Mouse (Mus musculus) intestine, postnatal 0 days (tissue): Measurements from ENCODE around the gene Slc38a8. TPM values are rescaled to one million over a fixed set of nuclear protein-coding genes. Genes with fewer than 3 reads are reported as not detected.

ENCODE experiments used
- ATAC-seq: fragments of 200-750 bp; cut with Nextera tagmentation; 2 replicates; pipeline ENCODE4 v1.8.0; 2017; ENCODE audit warnings: mild to moderate bottlenecking, moderate TSS enrichment, moderate library complexity
- H3K27ac ChIP-seq: fragments of 300-500 bp; sonication (generic); 2 replicates; pipeline ENCODE4 v1.5.1; 2014; ENCODE audit warnings: mild to moderate bottlenecking, low read depth, low read length, moderate library complexity
- H3K27me3 ChIP-seq: fragments of 300-500 bp; sonication (generic); replicated peaks from 2 replicates; pipeline ENCODE4 v1.6.1; 2014; ENCODE audit warnings: low read length, mixed read lengths; ENCODE audit not compliant: control insufficient read depth, insufficient read depth
- H3K36me3 ChIP-seq: fragments of 300-500 bp; sonication (generic); 2 replicates; pipeline ENCODE4 v1.6.1; 2014; ENCODE audit warnings: mild to moderate bottlenecking, moderate library complexity; ENCODE audit not compliant: control insufficient read depth, insufficient read depth
- H3K4me1 ChIP-seq: fragments of 300-500 bp; sonication (generic); replicated peaks from 2 replicates; pipeline ENCODE4 v1.6.1; 2014; ENCODE audit warnings: antibody characterized with exemption, low read length, mixed read lengths; ENCODE audit not compliant: control insufficient read depth, insufficient read depth
- H3K4me2 ChIP-seq: fragments of 300-500 bp; sonication (generic); replicated peaks from 2 replicates; pipeline ENCODE4 v1.6.1; 2014; ENCODE audit warnings: low read depth, mild to moderate bottlenecking, moderate library complexity
- H3K4me3 ChIP-seq: fragments of 300-500 bp; sonication (generic); 2 replicates; pipeline ENCODE4 v1.5.1; 2014; ENCODE audit warnings: low read depth, low read length
- H3K9ac ChIP-seq: fragments of 300-500 bp; sonication (generic); 2 replicates; pipeline ENCODE4 v1.6.1; 2014; ENCODE audit warnings: mild to moderate bottlenecking, low read depth, low read length
- H3K9me3 ChIP-seq: fragments of 300-500 bp; sonication (generic); 2 replicates; pipeline ENCODE4 v1.6.1; 2016; ENCODE audit warnings: mixed run types; ENCODE audit not compliant: control insufficient read depth
- CTCF ChIP-seq: sonication (generic); IDR thresholded peaks from 2 replicates; pipeline ENCODE4 v1.5.1; 2016; ENCODE audit warnings: low read depth, mild to moderate bottlenecking, control low read depth, antibody characterized with exemption, moderate library complexity
- WGBS: fragments of 180-500 bp; shearing (Covaris S2); extraction: QIAGEN DNeasy Blood & Tissue Kit; methylation state at CpG from one replicate; pipeline ENCODE4 v1.1.7; 2014; 5-methylcytosine and 5-hydroxymethylcytosine counted together
- polyA plus RNA-seq: library from polyadenylated mRNA; unstranded; fragments of >200 nt; fragmentation: Nextera tagmentation; extraction: Ambion mirVana; gene quantifications from 2 replicates; pipeline ENCODE4 v1.2.1, GENCODE M21; 2015

Gene Slc38a8
- polyA plus RNA-seq, 1 experiment from 2014 or later: 0.07 TPM

GRCm38 (mm10) chr8:119442970-119443369 lies 58.5 kb downstream of the Slc38a8 start:
- ATAC-seq: no peak
- 95% methylated on average over 8 of the region's 8 CpGs for WGBS
- Histone ChIP-seq H3K27ac (no peak overlapping the region), H3K27me3 (peaks cover 10% of the 10 kb centered on the region), H3K4me3 (no peak overlapping the region), H3K9me3 (no peaks in the 10 kb centered on the region), H3K9ac (no peak overlapping the region), H3K36me3 (peaks cover 36% of the 10 kb centered on the region), H3K4me1 (peaks cover 19% of the 10 kb centered on the region), H3K4me2 (no peak overlapping the region)
- no peak for TF ChIP-seq CTCF

GRCm38 (mm10) chr8:119442013-119442412 lies 59.5 kb downstream of the Slc38a8 start:
- TF ChIP-seq CTCF: no peak
- Histone ChIP-seq H3K4me2 (no peak overlapping the region), H3K27ac (no peak overlapping the region), H3K36me3 (peaks cover 36% of the 10 kb centered on the region), H3K9me3 (no peaks in the 10 kb centered on the region), H3K4me3 (no peak overlapping the region), H3K9ac (no peak overlapping the region), H3K27me3 (peaks cover under 1% of the 10 kb centered on the region), H3K4me1 (peaks cover 21% of the 10 kb centered on the region)
- WGBS: 61% methylated on average over 5 of the region's 5 CpGs
- ATAC-seq: no peak

- WGBS: 19% methylated on average over 1 of the region's 1 CpGs
Measured at GRCm38 (mm10) chr8:119440952-119441270, 60.6 kb downstream of the Slc38a8 start.

GRCm38 (mm10) chr8:119440250-119440951 lies 61.1 kb downstream of the Slc38a8 start:
- Histone ChIP-seq H3K27me3 (no peaks in the 10 kb centered on the region), H3K36me3 (peaks cover 32% of the 10 kb centered on the region), H3K9ac (peak overlapping the region; percentile 11; the same call in 1 of the 2 replicates), H3K4me3 (no peak overlapping the region), H3K27ac (peak overlapping the region; percentile 86), H3K4me1 (peaks cover 25% of the 10 kb centered on the region), H3K4me2 (peak overlapping the region; percentile 63), H3K9me3 (no peaks in the 10 kb centered on the region)
- peak; percentile 67 for ATAC-seq
- WGBS: 17% methylated on average over 16 of the region's 16 CpGs
- peak; percentile 78 for TF ChIP-seq CTCF

More at GRCm38 (mm10) chr8:119440952-119441270, 60.6 kb downstream of the Slc38a8 start:
- H3K9me3 ChIP-seq: no peaks in the 10 kb centered on the region
- no peaks in the 10 kb centered on the region for H3K27me3 ChIP-seq
- peak overlapping the region; percentile 86 for H3K27ac ChIP-seq
- H3K9ac ChIP-seq: no peak overlapping the region
- H3K4me2 ChIP-seq: peak overlapping the region; percentile 63
- H3K4me3 ChIP-seq: no peak overlapping the region
- ATAC-seq: peak; percentile 70
- peaks cover 36% of the 10 kb centered on the region for H3K36me3 ChIP-seq
- no peak for TF ChIP-seq CTCF
- peaks cover 25% of the 10 kb centered on the region for H3K4me1 ChIP-seq

GRCm38 (mm10) chr8:119439893-119440249 lies 61.6 kb downstream of the Slc38a8 start:
- Histone ChIP-seq H3K9ac (peak overlapping the region; percentile 11; the same call in 1 of the 2 replicates), H3K27me3 (no peaks in the 10 kb centered on the region), H3K36me3 (peaks cover 27% of the 10 kb centered on the region), H3K9me3 (no peaks in the 10 kb centered on the region), H3K4me1 (peaks cover 25% of the 10 kb centered on the region), H3K4me3 (no peak overlapping the region), H3K4me2 (peak overlapping the region; percentile 63), H3K27ac (peak overlapping the region; percentile 86)
- no peak for ATAC-seq
- WGBS: 68% methylated on average over 7 of the region's 7 CpGs
- no peak for TF ChIP-seq CTCF

GRCm38 (mm10) chr8:119439424-119439823 lies 62.1 kb downstream of the Slc38a8 start:
- Histone ChIP-seq H3K9ac (peak overlapping the region; percentile 22; the same call in 1 of the 2 replicates), H3K4me1 (peaks cover 25% of the 10 kb centered on the region), H3K4me2 (peak overlapping the region; percentile 63), H3K27me3 (no peaks in the 10 kb centered on the region), H3K27ac (peak overlapping the region; percentile 86), H3K4me3 (0 out of 2 replicates have a peak overlapping the region, but pooled peaks have one; percentile 1), H3K36me3 (peaks cover 22% of the 10 kb centered on the region), H3K9me3 (no peaks in the 10 kb centered on the region)
- WGBS: 85% methylated on average over 2 of the region's 2 CpGs
- no peak for TF ChIP-seq CTCF
- ATAC-seq: no peak
